Mouse (Mus musculus): Measurements from ENCODE around the gene Olfr827. TPM values are rescaled to one million over a fixed set of nuclear protein-coding genes. Genes with fewer than 3 reads are reported as not detected.

Olfr827 gene
- polyA plus RNA-seq (2015; fragmentation: Illumina TruSeq; extraction: RNeasy Lipid Tissue Mini Kit (QIAGEN cat#74804); ENCODE audit: insufficient read depth, low replicate concordance), result not detected

GRCm38 (mm10) chr10:130214303-130214702 lies at the start of gene Olfr827:
Olfr827 (minus strand) TSS chr10:130214403.

GRCm38 (mm10) chr10:130184086-130184485 lies 30.1 kb downstream of the Olfr827 start, which contains the start of gene Olfr826:
Olfr826 (minus strand) TSS chr10:130184186.

GRCm38 (mm10) chr10:130166666-130167065 lies 47.5 kb downstream of the Olfr827 start, which contains the start of gene Olfr825:
Olfr825 (minus strand) TSS chr10:130166766.

Other genes with a start within 250 kb of the Olfr827 start
- gene Olfr819, start 247.1 kb downstream of the Olfr827 start, polyA plus RNA-seq (2015; fragmentation: Illumina TruSeq; extraction: RNeasy Lipid Tissue Mini Kit (QIAGEN cat#74804); ENCODE audit: insufficient read depth, low replicate concordance), result not detected
- not detected for gene Olfr247, start 238.3 kb downstream of the Olfr827 start, polyA plus RNA-seq (2015; fragmentation: Illumina TruSeq; extraction: RNeasy Lipid Tissue Mini Kit (QIAGEN cat#74804); ENCODE audit: insufficient read depth, low replicate concordance)
- gene Gm10310, start 229.3 kb downstream of the Olfr827 start, polyA plus RNA-seq (2015; fragmentation: Illumina TruSeq; extraction: RNeasy Lipid Tissue Mini Kit (QIAGEN cat#74804); ENCODE audit: insufficient read depth, low replicate concordance), result not detected
- gene Olfr820, start 201.8 kb downstream of the Olfr827 start, polyA plus RNA-seq (2015; fragmentation: Illumina TruSeq; extraction: RNeasy Lipid Tissue Mini Kit (QIAGEN cat#74804); ENCODE audit: insufficient read depth, low replicate concordance), result not detected
- not detected for gene Olfr821, start 184.1 kb downstream of the Olfr827 start, polyA plus RNA-seq (2015; fragmentation: Illumina TruSeq; extraction: RNeasy Lipid Tissue Mini Kit (QIAGEN cat#74804); ENCODE audit: insufficient read depth, low replicate concordance)
- gene Olfr822, start 143.2 kb downstream of the Olfr827 start, polyA plus RNA-seq (2015; fragmentation: Illumina TruSeq; extraction: RNeasy Lipid Tissue Mini Kit (QIAGEN cat#74804); ENCODE audit: insufficient read depth, low replicate concordance), result not detected
- gene Olfr823, start 99.0 kb downstream of the Olfr827 start, polyA plus RNA-seq (2015; fragmentation: Illumina TruSeq; extraction: RNeasy Lipid Tissue Mini Kit (QIAGEN cat#74804); ENCODE audit: insufficient read depth, low replicate concordance), result not detected
- gene Olfr824, start 84.4 kb downstream of the Olfr827 start, polyA plus RNA-seq (2015; fragmentation: Illumina TruSeq; extraction: RNeasy Lipid Tissue Mini Kit (QIAGEN cat#74804); ENCODE audit: insufficient read depth, low replicate concordance), result not detected
- gene Olfr825, start 47.6 kb downstream of the Olfr827 start, polyA plus RNA-seq (2015; fragmentation: Illumina TruSeq; extraction: RNeasy Lipid Tissue Mini Kit (QIAGEN cat#74804); ENCODE audit: insufficient read depth, low replicate concordance), result not detected
- not detected for gene Olfr826, start 30.2 kb downstream of the Olfr827 start, polyA plus RNA-seq (2015; fragmentation: Illumina TruSeq; extraction: RNeasy Lipid Tissue Mini Kit (QIAGEN cat#74804); ENCODE audit: insufficient read depth, low replicate concordance)
- gene Neurod4, start 65.8 kb upstream of the Olfr827 start, polyA plus RNA-seq (2015; fragmentation: Illumina TruSeq; extraction: RNeasy Lipid Tissue Mini Kit (QIAGEN cat#74804); ENCODE audit: insufficient read depth, low replicate concordance), result 1.4 TPM
- 108 TPM for gene Tespa1, start 108.5 kb upstream of the Olfr827 start, polyA plus RNA-seq (2015; fragmentation: Illumina TruSeq; extraction: RNeasy Lipid Tissue Mini Kit (QIAGEN cat#74804); ENCODE audit: insufficient read depth, low replicate concordance)
- gene Vmn2r84, start 179.9 kb upstream of the Olfr827 start, polyA plus RNA-seq (2015; fragmentation: Illumina TruSeq; extraction: RNeasy Lipid Tissue Mini Kit (QIAGEN cat#74804); ENCODE audit: insufficient read depth, low replicate concordance), result not detected
- gene Vmn2r85, start 215.3 kb upstream of the Olfr827 start, polyA plus RNA-seq (2015; fragmentation: Illumina TruSeq; extraction: RNeasy Lipid Tissue Mini Kit (QIAGEN cat#74804); ENCODE audit: insufficient read depth, low replicate concordance), result not detected
- gene Vmn2r86, start 241.6 kb upstream of the Olfr827 start, polyA plus RNA-seq (2015; fragmentation: Illumina TruSeq; extraction: RNeasy Lipid Tissue Mini Kit (QIAGEN cat#74804); ENCODE audit: insufficient read depth, low replicate concordance), result not detected